Mouse (Mus musculus) olfactory bulb, adult 2 months (tissue): ENCODE results near the gene Fsd2.

ENCODE experiments used
- CTCF ChIP-seq: fragments of 200-500 bp; IDR thresholded peaks from 2 replicates; pipeline ENCODE4 v1.5.1; 2012; ENCODE audit warnings: low read depth, mild to moderate bottlenecking, low read length, moderate library complexity; ENCODE audit not compliant: insufficient read depth
- POLR2A ChIP-seq: fragments of 200-500 bp; IDR thresholded peaks from 2 replicates; pipeline ENCODE4 v1.6.1; 2012; ENCODE audit warnings: mild to moderate bottlenecking, low read depth, low read length, moderate library complexity; ENCODE audit not compliant: insufficient read depth

DNA sequence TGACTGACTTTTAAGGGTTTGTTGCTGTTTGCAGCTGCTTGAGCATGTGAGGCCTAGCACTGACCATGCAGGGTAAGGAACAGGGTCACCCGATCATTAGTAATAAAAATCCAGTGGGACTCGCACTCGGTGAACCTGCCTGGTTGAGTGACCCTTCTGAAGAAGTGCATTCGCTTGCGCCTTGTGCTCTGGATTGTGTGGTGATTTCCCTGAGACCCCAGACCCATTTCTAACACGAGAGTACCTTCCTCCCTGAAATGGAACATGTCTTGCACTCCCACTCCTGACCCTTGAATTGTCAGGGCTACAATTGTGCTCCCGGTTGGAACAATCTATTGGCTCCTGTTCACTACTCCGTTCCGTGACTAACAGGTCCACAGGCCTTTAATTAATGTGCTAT is 74.1 kb downstream of the Fsd2 start:
- TF ChIP-seq CTCF (no peak), POLR2A (no peak)
